Mouse (Mus musculus) forebrain, embryonic 13.5 days (tissue): ENCODE measurements around the gene Gabrb1. TPM values are rescaled to one million over a fixed set of nuclear protein-coding genes. Genes with fewer than 3 reads are reported as not detected.

Experiments
- ATAC-seq: fragments of 200-750 bp; cut with Nextera tagmentation; 2 replicates; pipeline ENCODE4 v1.8.0; 2017
- H3K27ac ChIP-seq: fragments of 300-500 bp; sonication (generic); 2 replicates; pipeline ENCODE4 v1.5.1; 2015; ENCODE audit warnings: inconsistent platforms, mild to moderate bottlenecking, moderate library complexity
- H3K27me3 ChIP-seq: fragments of 300-500 bp; sonication (generic); 2 replicates; pipeline ENCODE4 v1.6.1; 2015; ENCODE audit warnings: mild to moderate bottlenecking, inconsistent platforms
- H3K36me3 ChIP-seq: fragments of 300-500 bp; sonication (generic); 2 replicates; pipeline ENCODE4 v1.6.1; 2015; ENCODE audit warnings: mild to moderate bottlenecking, inconsistent platforms; ENCODE audit not compliant: poor library complexity, severe bottlenecking
- H3K4me1 ChIP-seq: fragments of 300-500 bp; sonication (generic); 2 replicates; pipeline ENCODE4 v1.6.1; 2015; ENCODE audit warnings: inconsistent platforms
- H3K4me2 ChIP-seq: fragments of 300-500 bp; sonication (generic); 2 replicates; pipeline ENCODE4 v1.6.1; 2015; ENCODE audit warnings: inconsistent platforms, mild to moderate bottlenecking, moderate library complexity
- H3K4me3 ChIP-seq: fragments of 300-500 bp; sonication (generic); 2 replicates; pipeline ENCODE4 v1.5.1; 2015; ENCODE audit warnings: mild to moderate bottlenecking, inconsistent platforms
- H3K9ac ChIP-seq: fragments of 300-500 bp; sonication (generic); 2 replicates; pipeline ENCODE4 v1.6.1; 2015; ENCODE audit warnings: mild to moderate bottlenecking, inconsistent platforms
- H3K9me3 ChIP-seq: fragments of 300-500 bp; sonication (generic); replicated peaks from 2 replicates; pipeline ENCODE4 v1.6.1; 2016; ENCODE audit warnings: inconsistent platforms
- WGBS: fragments of 180-500 bp; shearing (Covaris S2); methylation state at CpG from one replicate; pipeline ENCODE4 v1.1.7; 2015; 5-methylcytosine and 5-hydroxymethylcytosine counted together
- polyA plus RNA-seq: library from polyadenylated mRNA; unstranded; fragments of >200 nt; fragmentation: Nextera tagmentation; extraction: Ambion mirVana; gene quantifications from 2 replicates; pipeline ENCODE4 v1.2.1, GENCODE M21; 2015

Gabrb1 gene
- polyA plus RNA-seq, 1 experiment from 2014 or later: 4.8 TPM

DNA sequence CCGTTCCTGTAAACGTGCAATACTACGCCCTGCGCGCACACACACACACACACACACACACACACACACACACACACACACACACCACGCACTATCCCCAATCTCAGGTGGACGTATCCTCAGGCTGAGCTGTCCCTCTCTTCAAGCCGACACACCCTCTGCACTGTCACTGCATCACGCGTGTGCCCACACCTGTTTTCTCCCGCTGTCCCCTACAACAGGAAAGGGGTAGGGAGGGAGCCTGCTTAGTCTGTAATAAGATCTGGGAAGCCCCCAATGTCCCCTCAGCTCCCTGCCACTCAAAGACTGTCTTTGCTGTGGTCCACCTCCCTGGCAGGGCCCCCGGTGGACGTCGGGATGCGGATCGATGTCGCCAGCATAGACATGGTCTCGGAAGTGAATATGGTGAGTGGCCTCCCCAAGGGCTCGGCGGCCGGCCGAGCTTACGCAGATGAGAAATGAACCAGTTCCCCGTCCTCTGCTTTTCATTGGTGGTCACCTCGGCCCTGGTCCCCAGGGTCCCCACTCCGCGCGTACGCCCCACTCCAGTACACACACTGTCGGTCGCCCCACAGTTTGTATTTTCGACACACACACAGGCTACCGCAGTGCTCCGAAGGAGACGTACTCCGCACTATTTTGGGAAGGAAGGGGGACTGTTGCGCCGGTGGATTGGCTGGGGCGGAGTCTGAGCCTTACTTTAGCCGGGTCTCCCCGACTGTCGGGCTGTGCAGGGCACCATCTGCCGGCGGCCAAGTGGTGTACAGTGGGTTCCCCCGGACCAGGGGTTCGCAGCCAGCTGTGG is 42.8 kb downstream of the Gabrb1 start:
- Histone ChIP-seq H3K27ac (no peak overlapping the region), H3K4me1 (peaks cover 9% of the 10 kb centered on the region), H3K9me3 (no peaks in the 10 kb centered on the region), H3K9ac (peak overlapping the region; percentile 68), H3K4me2 (peak overlapping the region; percentile 96), H3K36me3 (no peaks in the 10 kb centered on the region), H3K4me3 (peak overlapping the region; percentile 54), H3K27me3 (no peaks in the 10 kb centered on the region)
- peak; percentile 94 for ATAC-seq
- WGBS: under 1% methylated on average over 46 of the region's 46 CpGs

DNA sequence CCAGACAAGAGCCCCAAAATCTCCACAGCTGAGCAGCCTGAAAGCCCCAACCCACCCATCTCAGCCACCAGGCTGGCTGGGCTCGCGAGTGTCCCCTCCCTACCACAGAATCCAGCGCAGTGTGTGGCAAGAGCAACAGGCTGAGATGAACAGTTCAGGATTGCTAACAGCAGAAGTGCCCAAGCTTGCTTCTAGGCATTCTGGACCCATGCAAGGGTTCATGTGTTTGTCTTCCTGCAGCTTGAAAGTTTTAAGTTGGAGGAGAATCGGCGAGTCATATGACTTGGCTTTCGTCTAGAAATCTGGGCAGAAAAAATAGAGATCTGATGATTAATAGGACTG is 43.3 kb downstream of the Gabrb1 start:
- WGBS: under 1% methylated on average over 6 of the region's 6 CpGs
- no peaks in the 10 kb centered on the region for H3K27me3 ChIP-seq

DNA sequence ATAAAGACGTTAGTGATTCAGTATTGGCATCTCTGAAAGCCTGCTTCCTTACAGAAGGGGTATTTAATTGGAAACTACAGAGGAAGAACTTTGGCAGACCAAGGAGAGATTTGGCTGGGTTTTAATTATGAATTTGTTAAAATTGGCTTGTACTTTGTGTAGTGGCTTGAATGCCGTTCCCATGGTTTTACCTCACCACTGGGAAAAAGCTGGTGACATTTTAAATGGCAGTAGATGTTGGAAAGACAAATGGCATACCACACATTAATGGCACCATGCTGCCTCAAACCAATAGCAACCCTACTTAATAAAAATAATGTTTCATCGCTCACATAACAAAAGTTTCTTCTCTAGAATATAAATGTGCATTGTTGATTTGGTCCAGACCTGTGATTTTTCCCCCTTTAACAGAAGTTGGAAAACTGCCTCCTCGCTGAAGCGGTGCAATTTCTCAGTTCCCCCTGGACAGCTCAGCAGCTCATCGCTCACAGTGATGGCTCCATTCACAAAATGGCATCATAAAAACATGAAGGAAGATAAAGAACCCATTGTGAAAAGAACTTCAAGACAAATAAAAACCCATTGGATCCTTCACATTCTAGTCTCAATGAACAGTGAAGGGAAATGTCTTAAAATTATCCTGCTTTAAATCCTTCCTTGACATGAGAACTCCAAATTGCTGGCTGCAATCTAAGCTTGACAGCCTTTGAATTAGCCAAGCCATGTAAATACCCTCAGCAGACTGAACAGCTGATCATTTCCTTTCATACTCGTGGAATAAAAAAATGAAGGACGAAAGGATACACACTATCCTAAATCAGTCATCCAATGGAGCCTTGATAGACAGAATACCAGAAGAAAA is 75.2 kb downstream of the Gabrb1 start:
- Histone ChIP-seq H3K27me3 (no peaks in the 10 kb centered on the region), H3K27ac (no peak overlapping the region), H3K4me1 (no peaks in the 10 kb centered on the region), H3K4me3 (no peak overlapping the region), H3K9me3 (no peaks in the 10 kb centered on the region), H3K4me2 (no peak overlapping the region), H3K9ac (no peak overlapping the region), H3K36me3 (no peaks in the 10 kb centered on the region)
- peak; percentile 70 for ATAC-seq
- WGBS: 72% methylated on average over 8 of the region's 8 CpGs

More for the DNA sequence above, 43.3 kb downstream of the Gabrb1 start:
- no peak for ATAC-seq
- H3K27ac ChIP-seq: no peak overlapping the region
- H3K4me3 ChIP-seq: peak overlapping the region; percentile 54
- peak overlapping the region; percentile 96 for H3K4me2 ChIP-seq
- H3K36me3 ChIP-seq: no peaks in the 10 kb centered on the region
- H3K9me3 ChIP-seq: no peaks in the 10 kb centered on the region
- peak overlapping the region; percentile 68 for H3K9ac ChIP-seq
- H3K4me1 ChIP-seq: peaks cover 9% of the 10 kb centered on the region

DNA sequence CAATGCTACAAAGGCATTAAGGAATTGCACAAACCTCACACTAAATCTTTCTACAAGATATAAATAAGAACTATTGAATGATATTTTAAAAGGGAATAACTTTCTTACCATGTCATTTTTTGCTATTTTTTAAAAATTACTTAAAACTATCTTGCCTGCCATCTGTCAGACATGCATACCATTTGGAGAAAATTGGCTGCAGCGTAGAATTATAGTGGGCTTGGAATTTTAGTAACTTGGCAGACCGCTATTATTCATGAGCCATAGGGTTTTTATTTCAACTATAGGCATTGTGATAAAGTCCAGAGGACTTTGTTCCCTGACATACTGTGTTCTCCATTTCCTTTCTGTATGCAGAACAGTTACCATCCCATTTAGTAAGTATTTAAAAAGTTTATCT is 89.5 kb downstream of the Gabrb1 start:
- no peak overlapping the region for H3K9ac ChIP-seq
- H3K27ac ChIP-seq: no peak overlapping the region
- H3K27me3 ChIP-seq: no peaks in the 10 kb centered on the region
- no peaks in the 10 kb centered on the region for H3K9me3 ChIP-seq
- H3K4me1 ChIP-seq: no peaks in the 10 kb centered on the region
- H3K36me3 ChIP-seq: no peaks in the 10 kb centered on the region
- no peak overlapping the region for H3K4me3 ChIP-seq
- H3K4me2 ChIP-seq: no peak overlapping the region
- ATAC-seq: no peak; the same call in 1 of the 2 replicates
- 76% methylated on average over 2 of the region's 2 CpGs for WGBS

DNA sequence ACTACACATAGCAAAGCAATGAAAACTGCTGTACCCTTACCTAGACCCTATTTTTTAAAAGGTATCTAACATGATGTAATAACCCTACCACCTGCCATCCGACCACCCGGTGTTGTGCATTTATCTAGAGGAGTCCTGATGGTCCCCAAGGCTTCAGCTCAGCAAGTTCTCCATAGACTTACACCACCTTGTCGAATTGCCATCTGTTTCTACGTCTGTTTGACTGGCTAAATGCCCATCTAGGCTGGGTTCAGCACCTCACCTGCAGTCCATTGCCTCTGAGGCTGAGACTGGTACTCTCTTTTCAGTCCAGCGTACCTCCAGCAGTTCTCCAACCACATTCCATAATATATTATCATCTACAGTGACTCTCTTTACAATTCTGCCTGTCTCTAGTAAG is 96.1 kb downstream of the Gabrb1 start:
- no peak overlapping the region for H3K27ac ChIP-seq
- no peak overlapping the region for H3K4me2 ChIP-seq
- no peak for ATAC-seq
- 79% methylated on average over 5 of the region's 5 CpGs for WGBS
- no peaks in the 10 kb centered on the region for H3K36me3 ChIP-seq
- H3K4me1 ChIP-seq: no peaks in the 10 kb centered on the region
- no peaks in the 10 kb centered on the region for H3K27me3 ChIP-seq
- no peak overlapping the region for H3K4me3 ChIP-seq
- no peak overlapping the region for H3K9ac ChIP-seq
- H3K9me3 ChIP-seq: no peaks in the 10 kb centered on the region

DNA sequence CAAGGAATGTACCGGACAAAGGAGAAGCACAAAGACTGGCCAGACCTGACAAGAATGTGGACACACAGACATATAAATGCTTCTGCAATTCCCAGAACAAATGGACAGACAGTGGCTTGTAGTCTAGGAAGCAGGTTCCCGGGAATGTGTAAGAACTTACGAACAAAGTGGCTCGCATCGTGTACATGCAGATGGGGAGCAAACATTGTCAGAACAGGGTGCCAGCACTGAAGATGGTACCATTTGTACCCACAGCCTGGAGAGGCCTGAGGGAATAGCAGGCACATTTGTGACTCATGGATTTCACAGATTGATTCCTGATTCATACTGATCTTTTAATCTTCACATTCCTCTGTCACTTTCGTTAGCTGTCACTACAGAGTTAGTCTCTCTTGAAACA is 103.2 kb downstream of the Gabrb1 start:
- no peaks in the 10 kb centered on the region for H3K36me3 ChIP-seq
- no peak overlapping the region for H3K4me3 ChIP-seq
- no peak overlapping the region for H3K4me2 ChIP-seq
- no peak for ATAC-seq
- H3K9me3 ChIP-seq: no peaks in the 10 kb centered on the region
- no peak overlapping the region for H3K27ac ChIP-seq
- H3K9ac ChIP-seq: no peak overlapping the region
- WGBS: 94% methylated on average over 6 of the region's 6 CpGs
- H3K27me3 ChIP-seq: no peaks in the 10 kb centered on the region
- H3K4me1 ChIP-seq: no peaks in the 10 kb centered on the region

DNA sequence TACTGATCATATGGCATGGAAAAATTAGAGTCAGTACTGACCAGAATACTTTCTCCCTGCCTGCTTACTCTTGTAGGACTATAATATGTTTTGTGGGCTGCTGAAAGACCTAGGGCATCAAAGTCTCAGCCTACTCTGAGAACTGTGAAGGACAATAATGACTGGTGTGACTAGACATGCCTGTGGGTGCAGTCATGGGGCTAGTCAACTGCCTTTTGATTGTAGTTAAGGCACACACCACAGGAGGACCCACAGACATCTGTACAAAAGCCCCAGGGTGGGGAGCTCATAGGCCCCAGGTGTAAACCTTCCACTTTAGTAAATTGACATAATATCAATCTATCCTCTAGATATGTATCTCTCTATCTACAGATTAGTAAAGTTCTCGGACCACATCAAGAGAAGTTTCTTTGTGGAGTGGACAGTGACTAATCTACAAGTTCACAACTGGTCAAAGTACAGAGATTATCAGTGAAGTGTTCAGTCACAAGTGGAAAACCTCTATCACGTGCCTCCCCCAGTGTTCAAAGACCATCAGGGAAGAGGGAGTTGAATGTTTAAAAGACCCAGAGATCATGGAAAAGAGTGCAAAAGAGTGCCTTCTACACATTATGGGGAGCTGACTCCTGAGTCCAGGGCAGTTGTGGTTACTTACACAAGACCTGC is 123.7 kb downstream of the Gabrb1 start:
- H3K4me3 ChIP-seq: no peak overlapping the region
- 93% methylated on average over 2 of the region's 2 CpGs for WGBS
- no peaks in the 10 kb centered on the region for H3K4me1 ChIP-seq
- no peaks in the 10 kb centered on the region for H3K27me3 ChIP-seq
- no peak for ATAC-seq
- H3K4me2 ChIP-seq: no peak overlapping the region
- H3K36me3 ChIP-seq: no peaks in the 10 kb centered on the region
- no peaks in the 10 kb centered on the region for H3K9me3 ChIP-seq
- H3K27ac ChIP-seq: no peak overlapping the region
- H3K9ac ChIP-seq: no peak overlapping the region

DNA sequence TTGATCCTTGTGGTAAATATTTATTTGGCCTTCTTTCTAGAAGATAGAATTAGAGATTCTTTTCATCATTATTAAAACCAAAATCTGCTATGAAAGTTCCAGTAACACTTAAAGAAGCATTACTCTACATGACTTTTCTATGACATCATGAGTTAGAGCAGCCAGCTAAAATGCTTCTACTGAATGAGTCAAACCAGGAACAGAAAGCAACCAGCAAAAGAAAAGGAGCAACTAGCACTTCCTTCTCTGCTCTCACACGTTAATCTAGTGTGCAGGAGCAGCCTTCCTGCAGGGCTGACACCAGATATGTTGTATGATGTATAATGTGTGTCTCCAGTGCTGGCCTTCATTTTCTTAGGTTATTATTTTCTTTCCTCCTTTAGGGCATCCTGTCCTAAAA is 164.9 kb downstream of the Gabrb1 start:
- H3K27ac ChIP-seq: no peak overlapping the region
- no peak for ATAC-seq
- no peaks in the 10 kb centered on the region for H3K27me3 ChIP-seq
- H3K4me1 ChIP-seq: no peaks in the 10 kb centered on the region
- H3K36me3 ChIP-seq: no peaks in the 10 kb centered on the region
- H3K4me2 ChIP-seq: no peak overlapping the region
- WGBS: 67% methylated on average over 1 of the region's 1 CpGs
- H3K9ac ChIP-seq: no peak overlapping the region
- no peak overlapping the region for H3K4me3 ChIP-seq
- H3K9me3 ChIP-seq: no peaks in the 10 kb centered on the region

DNA sequence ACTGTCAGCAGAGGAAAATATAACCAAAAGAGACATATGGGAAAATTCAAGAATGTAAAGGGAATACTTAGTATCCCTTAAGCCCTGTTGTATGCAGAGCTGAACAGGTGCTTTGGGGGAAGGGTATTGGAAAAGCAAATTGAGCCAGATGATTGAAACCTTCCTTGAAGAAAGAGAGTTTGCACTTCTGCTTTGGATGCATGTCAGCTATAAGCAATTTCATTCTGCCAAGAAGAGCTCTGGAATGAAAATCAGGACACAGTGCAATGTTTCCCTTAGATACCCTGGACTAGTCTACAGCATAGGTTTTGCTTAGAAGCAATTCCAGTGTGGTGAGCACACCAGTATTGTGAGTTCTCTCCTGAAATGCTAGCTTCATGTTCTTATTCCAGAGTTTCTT is 170.4 kb downstream of the Gabrb1 start:
- Histone ChIP-seq H3K36me3 (no peaks in the 10 kb centered on the region), H3K27ac (no peak overlapping the region), H3K9ac (no peak overlapping the region), H3K4me3 (no peak overlapping the region), H3K4me2 (no peak overlapping the region), H3K27me3 (no peaks in the 10 kb centered on the region), H3K4me1 (no peaks in the 10 kb centered on the region), H3K9me3 (no peaks in the 10 kb centered on the region)
- ATAC-seq: no peak

DNA sequence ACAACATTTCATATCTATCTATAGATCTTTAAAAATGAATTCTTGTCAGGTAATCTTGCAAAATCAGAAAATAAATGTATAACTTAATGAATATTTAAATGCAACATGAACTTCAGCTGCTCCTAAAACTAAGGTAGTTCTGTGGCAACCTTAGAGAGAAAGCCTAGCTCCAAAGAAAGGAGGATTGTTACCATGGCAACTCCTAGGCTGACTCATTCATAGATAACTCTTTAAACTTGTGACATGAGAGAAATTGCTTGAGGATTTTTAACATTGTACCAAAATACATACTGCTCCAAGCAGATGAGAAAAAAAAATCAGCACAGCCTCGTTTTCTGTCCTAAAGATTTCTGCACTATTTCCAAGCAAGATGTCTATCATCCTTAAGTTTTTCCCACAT is 171.1 kb downstream of the Gabrb1 start:
- Histone ChIP-seq H3K36me3 (no peaks in the 10 kb centered on the region), H3K27me3 (no peaks in the 10 kb centered on the region), H3K4me1 (no peaks in the 10 kb centered on the region), H3K27ac (no peak overlapping the region), H3K9me3 (no peaks in the 10 kb centered on the region), H3K4me3 (no peak overlapping the region), H3K4me2 (no peak overlapping the region), H3K9ac (no peak overlapping the region)
- WGBS: 67% methylated on average over 1 of the region's 1 CpGs
- ATAC-seq: peak; percentile 50; the same call in 1 of the 2 replicates

DNA sequence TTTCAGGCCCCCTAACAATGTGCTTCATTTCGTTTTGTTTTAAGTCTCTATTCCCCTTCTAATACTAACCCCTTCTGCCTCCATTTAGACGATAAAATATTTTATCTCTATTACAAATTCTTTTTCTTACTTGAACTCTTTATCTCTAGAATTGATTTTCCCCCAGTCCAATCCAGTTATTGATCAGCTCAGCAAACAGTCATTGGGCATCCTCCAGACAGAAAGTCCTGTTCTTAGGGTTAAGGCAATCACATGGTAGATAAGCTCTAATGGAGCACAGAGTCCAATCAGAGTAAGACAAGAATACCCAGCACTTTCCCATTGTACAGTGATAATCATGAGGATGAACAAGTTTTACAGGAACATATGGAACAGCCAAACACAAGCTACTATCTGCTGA is 172.4 kb downstream of the Gabrb1 start:
- Histone ChIP-seq H3K9ac (no peak overlapping the region), H3K4me1 (no peaks in the 10 kb centered on the region), H3K36me3 (no peaks in the 10 kb centered on the region), H3K4me3 (no peak overlapping the region), H3K4me2 (no peak overlapping the region), H3K27ac (no peak overlapping the region), H3K9me3 (no peaks in the 10 kb centered on the region), H3K27me3 (no peaks in the 10 kb centered on the region)
- 87% methylated on average over 2 of the region's 2 CpGs for WGBS
- no peak for ATAC-seq

DNA sequence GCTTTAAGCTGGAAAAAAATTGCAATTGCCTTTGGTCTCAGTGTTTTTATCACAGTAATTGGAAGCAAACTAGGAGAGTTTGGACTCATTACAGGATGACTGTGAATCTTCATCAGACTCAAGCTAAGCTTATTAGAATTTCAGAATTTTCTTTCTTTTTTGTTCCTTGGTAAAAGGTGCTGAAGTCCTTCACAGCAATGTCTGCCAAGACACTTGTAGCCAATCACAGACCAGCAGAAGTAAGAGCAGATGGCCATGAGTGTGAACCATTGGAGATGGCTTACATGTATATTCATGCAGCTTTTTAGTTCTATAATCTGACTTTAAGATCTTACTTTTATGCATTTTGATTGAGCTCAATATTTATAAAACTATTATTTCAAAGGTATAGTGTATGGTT is 184.3 kb downstream of the Gabrb1 start:
- Histone ChIP-seq H3K9me3 (no peaks in the 10 kb centered on the region), H3K9ac (no peak overlapping the region), H3K4me3 (no peak overlapping the region), H3K27ac (no peak overlapping the region), H3K4me2 (no peak overlapping the region), H3K36me3 (no peaks in the 10 kb centered on the region), H3K27me3 (no peaks in the 10 kb centered on the region), H3K4me1 (no peaks in the 10 kb centered on the region)
- peak; percentile 53; the same call in 1 of the 2 replicates for ATAC-seq
